Comparison of ENCODE assay signal across 8 mouse cellular contexts in the genomic region with DNA sequence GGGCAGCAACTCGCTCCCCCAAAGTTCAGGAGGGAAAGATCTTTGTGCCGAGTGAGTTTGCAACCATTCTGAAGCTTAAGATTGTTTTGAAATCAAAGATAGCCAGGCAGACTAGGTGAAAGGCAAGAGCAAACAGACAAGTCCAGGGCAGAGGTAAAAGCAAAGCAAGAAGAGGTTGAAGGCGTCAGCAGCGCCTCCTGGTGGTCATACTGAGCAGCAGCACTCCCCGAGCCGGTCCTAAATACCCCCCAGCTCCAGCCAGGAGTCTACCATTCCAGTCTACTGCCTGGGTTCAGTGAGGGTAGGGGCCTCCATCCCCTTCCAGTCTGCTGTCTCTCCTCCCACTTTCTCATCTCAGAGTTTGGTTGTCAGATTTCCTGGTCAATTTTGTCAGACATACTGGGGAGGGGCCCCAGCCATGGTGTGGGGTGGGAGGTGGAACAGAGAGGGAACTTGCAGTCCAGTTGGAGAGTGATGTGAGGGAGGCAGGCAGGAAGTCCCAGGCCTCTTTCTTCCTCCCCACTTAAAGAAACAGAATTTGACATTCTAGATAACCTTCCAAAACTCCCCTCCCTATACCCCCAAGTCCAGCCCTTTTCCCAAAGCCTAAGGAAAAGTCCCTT. TPM values are rescaled to one million over a fixed set of nuclear protein-coding genes. Genes with fewer than 3 reads are reported as not detected.
DNase-seq lines count a peak whose midpoint lies in the region; ATAC-seq lines count a peak whose summit lies in the region.

No protein-coding gene starts in this region.

- H3K27me3 ChIP-seq in heart, embryonic 14.5 days (ENCODE audit: control insufficient read depth, insufficient read depth, low read length): no peaks in the 10 kb centered on the region
- H3K27me3 ChIP-seq in limb, embryonic 10.5 days (ENCODE audit: low read depth, poor library complexity, severe bottlenecking): no peaks in the 10 kb centered on the region

- no peaks in the 10 kb centered on the region for H3K9me3 ChIP-seq in heart, embryonic 14.5 days (ENCODE audit: control insufficient read depth, low read length)
- H3K9me3 ChIP-seq in limb, embryonic 10.5 days (replicated peaks): no peaks in the 10 kb centered on the region

- peaks cover 33 to 42% of the 10 kb centered on the region in 2 experiments for H3K4me1 ChIP-seq in heart, embryonic 14.5 days (ENCODE audit: control insufficient read depth in 2 of 2, insufficient read depth in 2 of 2, low read length in 2 of 2)
- peaks cover 55% of the 10 kb centered on the region for H3K4me1 ChIP-seq in limb, embryonic 10.5 days

- WGBS in heart, embryonic 14.5 days: 13% methylated on average over 6 of the region's 6 CpGs
- WGBS in limb, embryonic 10.5 days: 16% methylated on average over 6 of the region's 6 CpGs

- ATAC-seq in heart, embryonic 14.5 days (ENCODE audit: insufficient number of reproducible peaks, insufficient read depth, low FRiP score, low read depth): no peak
- ATAC-seq in megakaryocyte-erythroid progenitor cell, adult 5-6 weeks (replicated peaks; ENCODE audit: low FRiP score, low TSS enrichment, poor library complexity, severe bottlenecking): peak; percentile 66

- no peak overlapping the region for H3K9ac ChIP-seq in heart, embryonic 14.5 days (ENCODE audit: low read length)

- peak overlapping the region; percentile 35 to 67 for H3K27ac ChIP-seq in heart, embryonic 14.5 days (replicated peaks in 1 of 2; ENCODE audit: control insufficient read depth in 1 of 2, insufficient read depth in 1 of 2, low read depth in 2 of 2, low read length in 2 of 2)
- 0 out of 2 replicates have a peak overlapping the region, but pooled peaks have one; percentile 68 for H3K27ac ChIP-seq in limb, embryonic 10.5 days

- H3K4me2 ChIP-seq in heart, embryonic 14.5 days (ENCODE audit: low read length): 0 out of 2 replicates have a peak overlapping the region, but pooled peaks have one; percentile 12

- H3K4me3 ChIP-seq in heart, embryonic 14.5 days (ENCODE audit: control insufficient read depth in 1 of 2, insufficient read depth in 1 of 2, low read depth in 1 of 2, low read length in 2 of 2): no peak overlapping the region
- no peak overlapping the region for H3K4me3 ChIP-seq in limb, embryonic 10.5 days

- H3K36me3 ChIP-seq in heart, embryonic 14.5 days (ENCODE audit: control insufficient read depth, insufficient read depth, low read length): no peaks in the 10 kb centered on the region
- peaks cover 36% of the 10 kb centered on the region for H3K36me3 ChIP-seq in limb, embryonic 10.5 days

- DNase-seq in gastrocnemius, adult 18-20 months (ENCODE audit: low spot score): peak; percentile 69
- DNase-seq in gastrocnemius, adult 8-10 months (ENCODE audit: low spot score in 2 of 2): no peak
- peak; percentile 42 for DNase-seq in CD4-positive helper T cell, adult 2 months (ENCODE audit: low read depth, low spot score)
- DNase-seq in c-Kit-negative CD71-positive TER-119-positive erythroid progenitor cells, embryonic 14.5 days (ENCODE audit: low read depth, low spot score): peak; percentile 22
- DNase-seq in limb, embryonic 10.5 days (ENCODE audit: low spot score): peak; percentile 80
- peak; percentile 47 for DNase-seq in yolk sac, embryonic 10.5 days (ENCODE audit: low spot score)

RNA-seq across cellular contexts. Expression of gene Tns1, which starts 41.3 kb away (rescaled TPM):
- 100 to 1,000 TPM; 226 to 298 TPM for total RNA-seq in gastrocnemius, adult 18-20 months (2021)
- 100 to 1,000 TPM; 217 to 331 (median 279) TPM for total RNA-seq in gastrocnemius, adult 8-10 months (2022)
- polyA plus RNA-seq in heart, embryonic 14.5 days (2014; fragmentation: Nextera tagmentation; extraction: Ambion mirVana): 125 and 142 TPM in 2 replicates
- 38.6 and 46.7 TPM in 2 replicates for polyA plus RNA-seq in limb, embryonic 10.5 days (2016; fragmentation: Nextera tagmentation; extraction: Ambion mirVana)
- total RNA-seq in megakaryocyte-erythroid progenitor cell, adult 5-6 weeks (2014; fragmentation: Nextera tagmentation): 62.1 and 69.2 TPM in 2 replicates
- 17.3 and 25.3 TPM in 2 replicates for total RNA-seq in megakaryocyte-erythroid progenitor cell, adult 5-6 weeks (2017)

RNA-seq across cellular contexts. Expression of gene Rufy4, which starts 42.4 kb away (rescaled TPM):
- total RNA-seq in gastrocnemius, adult 18-20 months (2021): under 1 TPM; 0.09 to 0.11 TPM
- total RNA-seq in gastrocnemius, adult 8-10 months (2022): not detected
- polyA plus RNA-seq in heart, embryonic 14.5 days (2014; fragmentation: Nextera tagmentation; extraction: Ambion mirVana): 0.22 and 0.39 TPM in 2 replicates
- 0.08 and 0.13 TPM in 2 replicates for polyA plus RNA-seq in limb, embryonic 10.5 days (2016; fragmentation: Nextera tagmentation; extraction: Ambion mirVana)
- not detected in 2 replicates for total RNA-seq in megakaryocyte-erythroid progenitor cell, adult 5-6 weeks (2014; fragmentation: Nextera tagmentation)
- 0.70 TPM in 1 of 2 replicates, not detected in the other for total RNA-seq in megakaryocyte-erythroid progenitor cell, adult 5-6 weeks (2017)

Comparison
In these comparisons a context has a peak if more than half of its experiments do, and no peak if none do; other contexts are left out.
1. DNase-seq: peak in gastrocnemius, adult 18-20 months (single experiment), CD4-positive helper T cell, adult 2 months (single experiment), c-Kit-negative CD71-positive TER-119-positive erythroid progenitor cells, embryonic 14.5 days (single experiment), limb, embryonic 10.5 days (single experiment) and yolk sac, embryonic 10.5 days (single experiment); none in gastrocnemius, adult 8-10 months (0 of 2).